Mouse (Mus musculus): ENCODE results near the gene Icosl. TPM values are rescaled to one million over a fixed set of nuclear protein-coding genes. Genes with fewer than 3 reads are reported as not detected.
"Not testable (repeated sequence)": the region's sequence is repeated elsewhere in the genome, so short reads cannot be mapped to it uniquely, and the experiment has no call there.

The Icosl gene
- polyA plus RNA-seq, 1 experiment from 2014 or later, result 5.3 TPM

DNA sequence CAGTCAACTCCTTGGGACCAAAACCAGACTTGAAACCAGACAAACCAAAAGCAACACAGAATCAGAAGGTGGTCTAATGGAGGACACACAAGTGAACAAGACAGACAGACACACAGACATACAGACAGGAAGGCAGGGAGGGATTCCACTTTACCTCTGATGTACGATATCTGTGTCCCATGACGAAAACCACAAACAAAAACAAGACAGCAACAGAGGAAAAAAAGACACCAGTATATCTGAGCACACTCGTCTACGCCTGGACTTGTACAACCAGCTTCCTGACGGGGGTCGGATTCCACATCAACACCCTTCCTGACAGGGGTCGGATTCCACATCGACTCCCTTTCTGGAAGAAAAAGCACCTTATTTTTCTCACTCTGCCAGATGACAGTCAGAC, 56.0 kb downstream of the Icosl start:
- H3K4me3 ChIP-seq (replicated peaks); H3K9me3 ChIP-seq (replicated peaks); H3K36me3 ChIP-seq; H3K4me2 ChIP-seq (replicated peaks); ATAC-seq (ENCODE audit: insufficient number of reproducible peaks, low FRiP score, low TSS enrichment, low read depth); H3K27me3 ChIP-seq; H3K27ac ChIP-seq (replicated peaks); H3K9ac ChIP-seq: not testable (repeated sequence)
- peaks cover 22% of the 10 kb centered on the region for H3K4me1 ChIP-seq
- 37% methylated on average over 8 of the region's 8 CpGs for WGBS

DNA sequence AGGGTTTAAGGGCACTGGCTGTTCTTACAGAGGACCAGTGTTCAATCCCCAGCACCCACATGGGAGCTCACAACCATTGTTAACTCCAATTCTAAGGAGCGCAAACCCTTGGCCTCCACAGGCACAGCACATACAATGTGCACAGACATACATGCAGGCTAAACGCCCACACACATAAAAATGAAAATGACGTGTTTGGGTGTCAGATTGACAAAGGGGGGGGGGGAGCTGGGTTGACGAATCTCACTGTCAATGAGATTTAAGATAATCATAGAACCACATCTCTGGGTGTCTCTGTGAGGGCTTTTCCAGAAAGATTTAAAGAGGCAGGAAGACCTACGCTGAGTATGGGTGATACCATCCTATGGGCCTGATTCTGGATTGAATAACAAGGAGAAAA, 57.2 kb downstream of the Icosl start:
- no peak overlapping the region for H3K9ac ChIP-seq
- no peaks in the 10 kb centered on the region for H3K27me3 ChIP-seq
- WGBS, result 82% methylated on average over 5 of the region's 5 CpGs
- no peak overlapping the region for H3K27ac ChIP-seq (replicated peaks)
- no peak overlapping the region for H3K4me2 ChIP-seq (replicated peaks)
- no peaks in the 10 kb centered on the region for H3K36me3 ChIP-seq
- H3K9me3 ChIP-seq (replicated peaks), result no peaks in the 10 kb centered on the region
- no peak for ATAC-seq (ENCODE audit: insufficient number of reproducible peaks, low FRiP score, low TSS enrichment, low read depth)
- peaks cover 24% of the 10 kb centered on the region for H3K4me1 ChIP-seq
- H3K4me3 ChIP-seq (replicated peaks), result no peak overlapping the region

DNA sequence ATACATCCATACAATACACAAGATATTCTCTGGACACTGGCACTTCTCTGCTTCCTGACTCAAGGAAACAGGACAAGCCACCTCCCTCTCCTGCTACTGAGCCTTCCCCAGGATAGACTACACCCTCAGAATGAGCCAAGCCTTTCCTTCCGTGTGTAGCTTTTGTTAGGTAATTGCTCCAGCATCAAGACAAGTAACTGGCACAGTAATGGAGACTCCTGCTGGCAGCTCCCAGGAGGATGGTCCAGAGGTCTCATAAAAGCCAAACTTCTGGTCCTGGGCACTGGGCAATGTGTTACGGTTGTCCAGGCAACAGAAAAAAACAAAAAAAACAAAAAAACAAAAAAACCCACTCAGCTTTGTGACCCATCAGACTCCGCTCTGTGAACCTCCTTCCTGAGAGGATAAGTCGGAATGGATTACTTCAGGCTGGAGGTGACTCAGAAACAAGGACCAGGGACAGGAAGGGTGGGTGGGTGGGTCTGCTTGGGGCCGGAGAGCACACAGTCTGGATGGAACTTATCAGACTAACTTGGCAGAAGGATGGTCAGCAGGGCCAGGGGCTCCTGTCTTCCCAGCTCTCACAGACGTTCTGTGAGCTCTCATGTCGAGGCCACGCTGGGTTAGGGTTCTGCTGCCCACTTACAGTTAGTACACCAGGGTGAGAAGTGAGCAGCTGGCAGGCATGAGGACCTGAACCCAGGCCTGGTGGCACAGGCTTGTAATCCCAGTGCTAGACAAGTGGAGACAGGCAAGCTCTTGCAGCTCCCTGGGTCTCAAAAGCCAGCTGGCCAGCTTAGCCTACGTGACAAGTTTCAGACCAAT, 58.2 kb downstream of the Icosl start:
- no peak overlapping the region for H3K27ac ChIP-seq (replicated peaks)
- H3K36me3 ChIP-seq, result no peaks in the 10 kb centered on the region
- H3K9ac ChIP-seq, result no peak overlapping the region
- no peaks in the 10 kb centered on the region for H3K27me3 ChIP-seq
- no peak overlapping the region for H3K4me2 ChIP-seq (replicated peaks)
- 70% methylated on average over 9 of the region's 9 CpGs for WGBS
- H3K4me1 ChIP-seq, result peaks cover 24% of the 10 kb centered on the region
- no peaks in the 10 kb centered on the region for H3K9me3 ChIP-seq (replicated peaks)
- ATAC-seq (ENCODE audit: insufficient number of reproducible peaks, low FRiP score, low TSS enrichment, low read depth), result no peak
- no peak overlapping the region for H3K4me3 ChIP-seq (replicated peaks)

DNA sequence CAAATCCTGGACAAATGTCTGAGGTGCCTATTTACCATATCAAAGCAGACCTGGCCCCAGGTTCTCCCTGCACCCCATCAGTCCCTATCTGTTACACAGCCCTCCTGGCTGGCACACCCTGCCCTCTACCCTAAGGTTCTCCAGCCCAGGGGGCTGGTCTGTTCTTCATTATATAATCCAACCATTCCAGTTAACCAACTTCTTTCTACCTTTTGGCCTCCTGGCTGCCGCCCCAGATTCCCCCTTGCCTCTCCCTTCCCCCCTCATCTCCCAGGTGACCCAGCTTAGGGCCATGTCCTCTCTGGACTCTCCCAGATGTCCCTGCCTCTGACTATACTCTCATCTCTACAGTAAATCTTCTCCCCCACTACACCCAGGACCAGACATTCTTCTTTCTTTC, 58.8 kb downstream of the Icosl start:
- no peaks in the 10 kb centered on the region for H3K27me3 ChIP-seq
- no peak overlapping the region for H3K27ac ChIP-seq (replicated peaks)
- peaks cover 24% of the 10 kb centered on the region for H3K4me1 ChIP-seq
- no peaks in the 10 kb centered on the region for H3K9me3 ChIP-seq (replicated peaks)
- ATAC-seq (ENCODE audit: insufficient number of reproducible peaks, low FRiP score, low TSS enrichment, low read depth), result no peak
- H3K4me2 ChIP-seq (replicated peaks), result no peak overlapping the region
- H3K9ac ChIP-seq, result no peak overlapping the region
- no peaks in the 10 kb centered on the region for H3K36me3 ChIP-seq
- no peak overlapping the region for H3K4me3 ChIP-seq (replicated peaks)
- WGBS, result 6% methylated on average over 1 of the region's 1 CpGs

DNA sequence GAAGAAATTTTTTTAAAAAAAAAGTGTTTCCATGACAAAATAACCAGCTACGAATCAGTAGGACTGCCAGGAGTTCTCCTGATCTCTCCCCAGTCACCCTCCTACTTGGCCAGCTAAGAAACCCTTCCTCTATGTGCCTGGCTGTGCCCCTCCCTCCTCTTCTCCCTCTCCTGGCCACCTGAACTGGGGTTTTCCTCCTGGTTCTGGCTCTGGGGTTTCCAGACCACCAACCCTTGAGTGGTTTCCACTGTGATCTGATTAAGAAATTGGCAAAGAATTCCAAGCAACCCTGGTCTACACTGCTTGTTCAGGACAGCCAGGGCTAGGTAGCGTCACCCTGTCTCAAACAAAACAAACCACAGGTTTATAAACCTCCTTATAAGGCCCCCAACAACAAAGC, 59.5 kb downstream of the Icosl start:
- ATAC-seq (ENCODE audit: insufficient number of reproducible peaks, low FRiP score, low TSS enrichment, low read depth), result no peak
- H3K4me3 ChIP-seq (replicated peaks), result no peak overlapping the region
- 63% methylated on average over 2 of the region's 2 CpGs for WGBS
- H3K27me3 ChIP-seq, result no peaks in the 10 kb centered on the region
- H3K4me2 ChIP-seq (replicated peaks), result no peak overlapping the region
- H3K9me3 ChIP-seq (replicated peaks), result no peaks in the 10 kb centered on the region
- H3K4me1 ChIP-seq, result peaks cover 24% of the 10 kb centered on the region
- no peak overlapping the region for H3K27ac ChIP-seq (replicated peaks)
- H3K9ac ChIP-seq, result no peak overlapping the region
- no peaks in the 10 kb centered on the region for H3K36me3 ChIP-seq

DNA sequence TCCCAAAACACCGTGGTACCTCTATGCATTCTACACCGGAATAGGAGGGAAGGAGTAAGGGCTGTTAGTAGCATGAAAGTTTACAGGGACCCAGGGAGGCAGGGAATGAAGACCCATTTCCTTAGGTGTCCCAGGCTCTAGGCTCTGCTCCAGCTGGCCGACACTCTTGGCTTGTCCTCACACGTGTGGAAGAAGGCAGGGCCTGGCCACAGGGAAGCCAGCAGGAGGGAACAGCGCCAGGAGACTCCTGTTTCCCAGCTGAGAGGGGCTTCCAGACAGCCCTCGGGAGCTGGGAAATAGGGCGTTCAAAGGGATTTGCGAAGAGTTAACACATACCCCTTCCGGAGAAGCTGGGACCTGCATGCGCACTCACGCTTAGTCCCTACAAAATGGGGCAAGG, 60.3 kb downstream of the Icosl start:
- Histone ChIP-seq H3K4me1 (peaks cover 24% of the 10 kb centered on the region), H3K4me2 (replicated peaks) (no peak overlapping the region), H3K9ac (no peak overlapping the region), H3K27me3 (no peaks in the 10 kb centered on the region), H3K9me3 (replicated peaks) (no peaks in the 10 kb centered on the region), H3K36me3 (no peaks in the 10 kb centered on the region), H3K4me3 (replicated peaks) (no peak overlapping the region), H3K27ac (replicated peaks) (no peak overlapping the region)
- ATAC-seq (ENCODE audit: insufficient number of reproducible peaks, low FRiP score, low TSS enrichment, low read depth), result no peak
- WGBS, result 47% methylated on average over 11 of the region's 11 CpGs

DNA sequence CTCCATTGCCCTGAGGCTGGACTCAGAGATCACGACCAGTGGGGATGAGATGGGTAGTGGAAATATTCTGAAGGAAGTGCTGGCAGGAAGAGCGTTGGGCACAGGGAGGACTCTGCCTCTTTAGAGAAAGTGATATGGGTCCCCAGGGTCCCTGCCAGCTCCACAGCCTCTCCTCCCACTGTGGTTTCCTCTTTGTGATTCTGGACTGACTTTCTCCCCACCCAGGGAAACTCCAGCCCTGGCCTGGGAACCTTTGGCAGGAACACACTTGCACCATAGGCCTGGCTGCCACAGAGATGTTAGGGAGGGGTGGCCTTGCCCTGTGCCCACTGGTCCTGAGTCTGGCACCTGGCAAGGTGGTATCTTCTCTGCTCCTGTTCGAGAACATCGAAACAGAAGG, 60.9 kb downstream of the Icosl start:
- H3K27me3 ChIP-seq, result no peaks in the 10 kb centered on the region
- H3K4me2 ChIP-seq (replicated peaks), result no peak overlapping the region
- H3K9me3 ChIP-seq (replicated peaks), result no peaks in the 10 kb centered on the region
- no peak overlapping the region for H3K4me3 ChIP-seq (replicated peaks)
- WGBS, result 61% methylated on average over 4 of the region's 4 CpGs
- peak; percentile 44 for ATAC-seq (ENCODE audit: insufficient number of reproducible peaks, low FRiP score, low TSS enrichment, low read depth)
- no peak overlapping the region for H3K9ac ChIP-seq
- no peak overlapping the region for H3K27ac ChIP-seq (replicated peaks)
- H3K4me1 ChIP-seq, result peaks cover 29% of the 10 kb centered on the region
- no peaks in the 10 kb centered on the region for H3K36me3 ChIP-seq

Other genes with a start within 250 kb of the Icosl start
- 2.6 and 5.3 TPM in 2 replicates for gene Krtap10-4, start 242.2 kb upstream of the Icosl start, polyA plus RNA-seq (2015; fragmentation: Nextera tagmentation; extraction: Ambion mirVana)
- 2.9 and 3.8 TPM in 2 replicates for gene Krtap10-10, start 233.4 kb upstream of the Icosl start, polyA plus RNA-seq (2015; fragmentation: Nextera tagmentation; extraction: Ambion mirVana)
- gene Gm36176, start 222.5 kb upstream of the Icosl start, polyA plus RNA-seq (2015; fragmentation: Nextera tagmentation; extraction: Ambion mirVana), result 0.73 and 0.88 TPM in 2 replicates
- 3.0 and 3.4 TPM in 2 replicates for gene Gm10318, start 216.4 kb upstream of the Icosl start, polyA plus RNA-seq (2015; fragmentation: Nextera tagmentation; extraction: Ambion mirVana)
- gene Gm3285, start 207.3 kb upstream of the Icosl start, polyA plus RNA-seq (2015; fragmentation: Nextera tagmentation; extraction: Ambion mirVana), result 2.4 and 3.3 TPM in 2 replicates
- gene Lrrc3, start 166.8 kb upstream of the Icosl start, polyA plus RNA-seq (2015; fragmentation: Nextera tagmentation; extraction: Ambion mirVana), result 4.3 and 5.0 TPM in 2 replicates
- 0.60 and 0.79 TPM in 2 replicates for gene Trpm2, start 98.7 kb upstream of the Icosl start, polyA plus RNA-seq (2015; fragmentation: Nextera tagmentation; extraction: Ambion mirVana)
- 31.0 and 32.7 TPM in 2 replicates for gene 1810043G02Rik, start 90.8 kb upstream of the Icosl start, polyA plus RNA-seq (2015; fragmentation: Nextera tagmentation; extraction: Ambion mirVana)
- 129 and 148 TPM in 2 replicates for gene Pfkl, start 59.2 kb upstream of the Icosl start, polyA plus RNA-seq (2015; fragmentation: Nextera tagmentation; extraction: Ambion mirVana)
- 0.39 and 0.65 TPM in 2 replicates for gene Dnmt3l, start 27.4 kb upstream of the Icosl start, polyA plus RNA-seq (2015; fragmentation: Nextera tagmentation; extraction: Ambion mirVana)
- 0.30 and 0.31 TPM in 2 replicates for gene Aire, start 25.7 kb upstream of the Icosl start, polyA plus RNA-seq (2015; fragmentation: Nextera tagmentation; extraction: Ambion mirVana)
- 38.1 and 40.9 TPM in 2 replicates for gene D10Jhu81e, start 100.5 kb downstream of the Icosl start, polyA plus RNA-seq (2015; fragmentation: Nextera tagmentation; extraction: Ambion mirVana)
- 17.9 and 18.4 TPM in 2 replicates for gene Pwp2, start 115.8 kb downstream of the Icosl start, polyA plus RNA-seq (2015; fragmentation: Nextera tagmentation; extraction: Ambion mirVana)
- gene Trappc10, start 175.3 kb downstream of the Icosl start, polyA plus RNA-seq (2015; fragmentation: Nextera tagmentation; extraction: Ambion mirVana), result 15.8 and 16.1 TPM in 2 replicates

Data from embryonic facial prominence, embryonic 15.5 days (tissue).